Mouse (Mus musculus): ENCODE measurements at regions not wholly inside any gene's neighbourhood (a gene's known extent, or its start where the extent isn't known, plus 50 kb on each side); places are given as distances from the start of the nearest gene placed in this dataset.

GRCm38 (mm10) chr2:171593884-171594283 is 449.4 kb downstream of the Cbln4 start:
- no peaks in the 10 kb centered on the region for H3K9me3 ChIP-seq (replicated peaks; ENCODE audit: insufficient read depth, low read length)
- H3K27ac ChIP-seq (ENCODE audit: control insufficient read depth, low read depth, low read length), result no peak overlapping the region
- no peak for DNase-seq (ENCODE audit: low read depth, low spot score)
- H3K27me3 ChIP-seq (ENCODE audit: control insufficient read depth in 1 of 2, insufficient read depth in 2 of 2, low read length in 2 of 2), result no peaks in the 10 kb centered on the region
- no peak for TF ChIP-seq MAX (IDR thresholded peaks at IDR 0.05; ENCODE audit: low read length)
- no peak for TF ChIP-seq MEF2A (IDR thresholded peaks at IDR 0.05; ENCODE audit: extremely low read depth, insufficient replicate concordance, low read depth, low read length, poor library complexity, severe bottlenecking)
- TF ChIP-seq MYB (IDR thresholded peaks at IDR 0.05; ENCODE audit: low read depth, low read length), result no peak
- no peak for TF ChIP-seq USF2 (IDR thresholded peaks at IDR 0.05; ENCODE audit: borderline replicate concordance in 1 of 2, insufficient read depth in 1 of 2, low read depth in 1 of 2, low read length in 2 of 2)
- no peak for TF ChIP-seq POLR2AphosphoS2 (IDR thresholded peaks at IDR 0.05; ENCODE audit: low read length)
- TF ChIP-seq TBP (IDR thresholded peaks at IDR 0.05; ENCODE audit: low read depth, low read length), result no peak
- no peak for TF ChIP-seq RCOR1 (IDR thresholded peaks at IDR 0.05; ENCODE audit: low read depth, low read length)
- no peak for TF ChIP-seq POLR2A (IDR thresholded peaks at IDR 0.05; ENCODE audit: control insufficient read depth in 1 of 2, insufficient read depth in 1 of 2, low read depth in 1 of 2, low read length in 2 of 2, poor library complexity in 1 of 2)
- no peak for TF ChIP-seq NELFE (IDR thresholded peaks at IDR 0.05; ENCODE audit: low read depth, low read length)
- no peak for TF ChIP-seq SIN3A (IDR thresholded peaks at IDR 0.05; ENCODE audit: low read length)
- no peak for TF ChIP-seq MAZ (IDR thresholded peaks at IDR 0.05; ENCODE audit: low read depth, low read length)
- H3K4me3 ChIP-seq (ENCODE audit: control insufficient read depth in 1 of 2, insufficient read depth in 1 of 2, low read depth in 2 of 2, low read length in 2 of 2), result no peak overlapping the region
- H3K36me3 ChIP-seq (ENCODE audit: control insufficient read depth in 1 of 2, insufficient read depth in 2 of 2, low read length in 2 of 2), result no peaks in the 10 kb centered on the region
- H3K4me1 ChIP-seq (ENCODE audit: control insufficient read depth in 1 of 2, insufficient read depth in 2 of 2, low read length in 2 of 2), result no peaks in the 10 kb centered on the region
- no peaks in the 10 kb centered on the region for H3K79me2 ChIP-seq (ENCODE audit: control insufficient read depth, insufficient read depth, low read length, poor library complexity)
- no peak overlapping the region for H3K9ac ChIP-seq (ENCODE audit: control insufficient read depth, low read depth, low read length, poor library complexity, severe bottlenecking)

- Histone ChIP-seq H3K9ac (ENCODE audit: control insufficient read depth, low read depth, low read length, poor library complexity, severe bottlenecking) (no peak overlapping the region), H3K36me3 (ENCODE audit: control insufficient read depth in 1 of 2, insufficient read depth in 2 of 2, low read length in 2 of 2) (no peaks in the 10 kb centered on the region), H3K27ac (ENCODE audit: control insufficient read depth, low read depth, low read length) (no peak overlapping the region), H3K9me3 (replicated peaks; ENCODE audit: insufficient read depth, low read length) (no peaks in the 10 kb centered on the region), H3K27me3 (ENCODE audit: control insufficient read depth in 1 of 2, insufficient read depth in 2 of 2, low read length in 2 of 2) (no peaks in the 10 kb centered on the region), H3K4me1 (ENCODE audit: control insufficient read depth in 1 of 2, insufficient read depth in 2 of 2, low read length in 2 of 2) (no peaks in the 10 kb centered on the region), H3K79me2 (ENCODE audit: control insufficient read depth, insufficient read depth, low read length, poor library complexity) (no peaks in the 10 kb centered on the region), H3K4me3 (ENCODE audit: control insufficient read depth in 1 of 2, insufficient read depth in 1 of 2, low read depth in 2 of 2, low read length in 2 of 2) (no peak overlapping the region)
- DNase-seq (ENCODE audit: low read depth, low spot score), result no peak
- TF ChIP-seq NELFE (IDR thresholded peaks at IDR 0.05; ENCODE audit: low read depth, low read length) (no peak), MXI1 (IDR thresholded peaks at IDR 0.05; ENCODE audit: low read depth, low read length) (no peak), CTCF (IDR thresholded peaks at IDR 0.05 in 2 of 3, conservative IDR thresholded peaks at IDR 0.05 in 1 of 3; ENCODE audit: control insufficient read depth in 1 of 3, insufficient read depth in 1 of 3, low read depth in 2 of 3, low read length in 3 of 3, poor library complexity in 1 of 3, severe bottlenecking in 1 of 3) (no peak), SIN3A (IDR thresholded peaks at IDR 0.05; ENCODE audit: low read length) (no peak), CHD2 (IDR thresholded peaks at IDR 0.05; ENCODE audit: low read length) (no peak), HCFC1 (IDR thresholded peaks at IDR 0.05; ENCODE audit: low read depth, low read length) (no peak), UBTF (IDR thresholded peaks at IDR 0.05; ENCODE audit: borderline replicate concordance, insufficient read depth, low read depth, low read length) (no peak), USF2 (IDR thresholded peaks at IDR 0.05; ENCODE audit: borderline replicate concordance in 1 of 2, insufficient read depth in 1 of 2, low read depth in 1 of 2, low read length in 2 of 2) (no peak), MAX (IDR thresholded peaks at IDR 0.05; ENCODE audit: low read length) (no peak), ZC3H11A (IDR thresholded peaks at IDR 0.05; ENCODE audit: low read depth, low read length) (no peak), USF1 (IDR thresholded peaks at IDR 0.05; ENCODE audit: low read depth, low read length) (no peak), EP300 (IDR thresholded peaks at IDR 0.05; ENCODE audit: low read depth in 1 of 2, low read length in 2 of 2) (no peak), GABPA (IDR thresholded peaks at IDR 0.05; ENCODE audit: low read depth, low read length) (no peak), TAL1 (IDR thresholded peaks at IDR 0.05; ENCODE audit: low read length) (no peak), MYC (IDR thresholded peaks at IDR 0.05; ENCODE audit: low read depth, low read length) (no peak), POLR2AphosphoS2 (IDR thresholded peaks at IDR 0.05; ENCODE audit: low read length) (no peak), ETS1 (IDR thresholded peaks at IDR 0.05; ENCODE audit: low read depth, low read length) (no peak), TCF12 (IDR thresholded peaks at IDR 0.05; ENCODE audit: low read depth, low read length) (no peak), E2F4 (IDR thresholded peaks at IDR 0.05; ENCODE audit: borderline replicate concordance, low read depth, low read length) (no peak)
Observed at GRCm38 (mm10) chr2:171592315-171592714, 451.0 kb downstream of the Cbln4 start.

Data from MEL (cell line).